Mouse (Mus musculus): ENCODE measurements around the gene Aldh3b1.

GRCm38 (mm10) chr19:3905261-3905969, 24.2 kb downstream of the Aldh3b1 start:
- no peak for TF ChIP-seq CHD2 (IDR thresholded peaks at IDR 0.05; ENCODE audit: low read depth, low read length)
- TF ChIP-seq HCFC1 (IDR thresholded peaks at IDR 0.05; ENCODE audit: borderline replicate concordance, insufficient read depth, low read length), result no peak

Data from ES-E14 (cell line).